Mouse (Mus musculus) liver, embryonic 14.5 days (tissue): Measurements from ENCODE around the gene Asic1.

Experiments used
- CTCF ChIP-seq: IDR thresholded peaks from 2 replicates; pipeline ENCODE4 v1.5.1; 2016; ENCODE audit warnings: antibody characterized with exemption, low read depth, control low read depth
- EP300 ChIP-seq: IDR thresholded peaks from 2 replicates; pipeline ENCODE4 v1.6.1; 2016; ENCODE audit warnings: antibody characterized with exemption, low read depth

DNA sequence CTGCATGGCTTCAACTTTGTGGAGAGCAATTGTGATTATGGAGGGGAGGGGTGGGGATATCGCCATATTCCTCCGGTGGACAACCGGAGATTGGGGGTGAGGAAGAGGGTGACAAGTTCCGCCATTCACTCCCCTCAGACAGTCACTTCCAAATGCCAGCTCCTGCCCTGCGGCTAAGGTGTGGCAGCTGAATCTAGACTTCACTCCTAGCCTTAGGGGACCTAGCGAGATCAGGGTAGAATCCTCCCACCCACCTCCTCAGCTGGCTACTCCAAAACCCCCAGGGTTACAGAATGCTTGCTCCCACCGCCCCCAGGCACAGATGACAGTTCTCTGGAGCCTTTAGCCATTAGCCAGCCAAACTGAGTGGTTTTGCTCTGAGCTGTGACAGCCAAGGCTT, 8.8 kb downstream of the Asic1 start:
- no peak for TF ChIP-seq CTCF
- TF ChIP-seq EP300, result no peak
